Mouse (Mus musculus) forebrain, postnatal 0 days (tissue): ENCODE data around the gene Galnt15. TPM values are rescaled to one million over a fixed set of nuclear protein-coding genes. Genes with fewer than 3 reads are reported as not detected.
"Not testable (repeated sequence)": the region's sequence is repeated elsewhere in the genome, so short reads cannot be mapped to it uniquely, and the experiment has no call there.

Source experiments
- ATAC-seq: fragments of 200-750 bp; cut with Nextera tagmentation; 2 replicates; pipeline ENCODE4 v1.8.0; 2017; ENCODE audit warnings: mild to moderate bottlenecking, moderate library complexity
- DNase-seq: peaks from one replicate; pipeline ENCODE4 v3.0.0-alpha.2; 2015
- H3K27ac ChIP-seq: fragments of 300-500 bp; sonication (generic); 2 replicates; pipeline ENCODE4 v1.5.1; 2014; ENCODE audit warnings: low read depth, mild to moderate bottlenecking, antibody characterized with exemption, low read length, moderate library complexity, mixed read lengths
- H3K27me3 ChIP-seq: fragments of 300-500 bp; sonication (generic); 2 replicates; pipeline ENCODE4 v1.6.1; 2014; ENCODE audit warnings: mild to moderate bottlenecking, low read length, mixed read lengths; ENCODE audit not compliant: insufficient read depth
- H3K36me3 ChIP-seq: fragments of 300-500 bp; sonication (generic); 2 replicates; pipeline ENCODE4 v1.6.1; 2014; ENCODE audit warnings: mild to moderate bottlenecking, moderate library complexity; ENCODE audit not compliant: insufficient read depth
- H3K4me1 ChIP-seq: fragments of 300-500 bp; sonication (generic); 2 replicates; pipeline ENCODE4 v1.6.1; 2014; ENCODE audit warnings: antibody characterized with exemption; ENCODE audit not compliant: insufficient read depth
- H3K4me2 ChIP-seq: fragments of 300-500 bp; sonication (generic); 2 replicates; pipeline ENCODE4 v1.6.1; 2014; ENCODE audit warnings: low read depth, mild to moderate bottlenecking, moderate library complexity
- H3K4me3 ChIP-seq: fragments of 300-500 bp; sonication (generic); 2 replicates; pipeline ENCODE4 v1.5.1; 2014; ENCODE audit warnings: low read depth, low read length, mixed read lengths
- H3K9ac ChIP-seq: fragments of 300-500 bp; sonication (generic); 2 replicates; pipeline ENCODE4 v1.6.1; 2014; ENCODE audit warnings: mild to moderate bottlenecking
- H3K9me3 ChIP-seq: fragments of 300-500 bp; sonication (generic); 2 replicates; pipeline ENCODE4 v1.6.1; 2016; ENCODE audit warnings: low read length
- CTCF ChIP-seq: sonication (generic); IDR thresholded peaks from 2 replicates; pipeline ENCODE4 v1.5.1; 2016; ENCODE audit warnings: antibody characterized with exemption, control low read depth, low read depth
- WGBS: fragments of 180-500 bp; shearing (Covaris S2); extraction: QIAGEN DNeasy Blood & Tissue Kit; methylation state at CpG from one replicate; pipeline ENCODE4 v1.1.7; 2014; 5-methylcytosine and 5-hydroxymethylcytosine counted together
- polyA plus RNA-seq: library from polyadenylated mRNA; unstranded; fragments of >200 nt; fragmentation: Nextera tagmentation; extraction: Ambion mirVana; gene quantifications from 2 replicates; pipeline ENCODE4 v1.2.1, GENCODE M21; 2015
- total RNA-seq: library from RNA; depleted of rRNA; stranded (reverse); fragments of >200 nt; gene quantifications from 2 replicates; pipeline ENCODE4 v1.2.3, GENCODE M21; 2014

Gene Galnt15
- total and polyA plus RNA-seq, 2 experiments from 2014 or later = 0.54 to 1.8 TPM

DNA sequence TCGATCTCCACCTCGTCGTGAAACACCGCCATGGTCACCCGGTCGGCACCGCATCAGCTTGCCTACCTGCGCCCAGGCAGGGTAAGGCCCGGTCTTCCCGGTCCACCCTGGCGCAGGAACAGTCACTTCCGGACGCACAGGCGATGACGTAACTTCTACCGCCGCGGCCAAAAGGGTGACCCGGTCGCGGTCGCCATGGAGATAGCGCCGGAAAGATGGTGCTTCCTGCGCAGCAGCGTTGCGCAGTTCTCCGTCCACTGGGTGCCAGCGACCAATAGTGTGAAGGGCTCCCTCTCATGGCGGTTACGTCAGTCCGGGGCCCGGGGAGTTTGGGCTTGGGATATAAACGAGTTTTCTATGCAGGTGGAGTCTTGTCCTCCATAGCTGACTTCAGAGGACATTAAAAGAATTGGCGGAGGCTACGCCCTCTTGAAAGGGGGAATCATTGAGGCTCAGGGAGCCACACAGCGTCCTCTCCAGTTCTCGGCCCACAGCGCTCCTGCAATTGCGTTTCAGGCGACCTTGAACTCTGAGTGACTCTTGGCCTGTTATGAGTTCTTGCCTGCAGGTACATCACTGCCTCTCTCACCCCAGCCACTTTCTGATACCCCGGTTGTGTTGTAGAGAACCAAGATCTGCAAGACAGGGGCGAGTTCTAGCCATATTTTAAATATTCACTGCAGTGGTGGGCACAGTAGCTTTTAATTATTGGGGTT lies 56.9 kb downstream of the Galnt15 start, which contains the start of gene Dph3:
Gene Dph3, minus strand, starts transcription at position 244 of the 716 bp plus-strand sequence.
- H3K4me1 ChIP-seq = peaks cover 4% of the 10 kb centered on the region; the same call in 1 of the 2 replicates
- DNase-seq (peak; percentile 98), ATAC-seq (peak; percentile 95)
- peak within 1 kb of the TSS; percentile 78 for H3K4me3 ChIP-seq
- peak; percentile 71 for TF ChIP-seq CTCF
- H3K27me3 ChIP-seq = no peaks in the 10 kb centered on the region
- WGBS = under 1% methylated on average over 43 of the region's 43 CpGs
- H3K27ac ChIP-seq = peak within 1 kb of the TSS; percentile 88
- H3K9ac ChIP-seq = peak within 1 kb of the TSS; percentile 71
- H3K4me2 ChIP-seq = peak within 1 kb of the TSS; percentile 51
- H3K36me3 ChIP-seq = peaks cover 17% of the 10 kb centered on the region
- no peaks in the 10 kb centered on the region for H3K9me3 ChIP-seq

DNA sequence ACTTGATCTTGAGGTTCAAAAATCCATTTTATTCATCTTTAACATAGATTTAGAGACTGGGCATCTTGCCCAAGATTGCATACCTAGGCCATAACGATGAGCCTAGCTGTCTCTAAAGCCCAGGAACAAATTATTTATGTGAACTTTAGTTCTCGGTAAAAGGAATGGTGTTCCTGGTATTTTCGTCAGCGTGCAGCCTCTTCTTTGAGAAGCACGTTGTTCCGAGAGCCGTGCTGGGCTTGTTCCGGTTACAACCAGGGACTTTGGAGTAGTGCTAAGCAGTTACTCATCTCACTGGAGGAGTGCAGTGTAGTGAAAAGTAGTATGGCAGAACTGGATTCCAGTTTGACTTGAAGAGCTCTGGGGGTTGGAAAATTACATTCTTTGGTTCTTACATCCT lies 57.4 kb downstream of the Galnt15 start:
- Histone ChIP-seq H3K4me1 (peaks cover 4% of the 10 kb centered on the region; the same call in 1 of the 2 replicates), H3K27ac (peak overlapping the region; percentile 88), H3K4me2 (peak overlapping the region; percentile 51), H3K4me3 (peak overlapping the region; percentile 78), H3K27me3 (no peaks in the 10 kb centered on the region), H3K9ac (peak overlapping the region; percentile 71), H3K36me3 (peaks cover 12% of the 10 kb centered on the region), H3K9me3 (no peaks in the 10 kb centered on the region)
- DNase-seq (peak; percentile 24), ATAC-seq (no peak)
- WGBS = 19% methylated on average over 8 of the region's 8 CpGs
- TF ChIP-seq CTCF = no peak

DNA sequence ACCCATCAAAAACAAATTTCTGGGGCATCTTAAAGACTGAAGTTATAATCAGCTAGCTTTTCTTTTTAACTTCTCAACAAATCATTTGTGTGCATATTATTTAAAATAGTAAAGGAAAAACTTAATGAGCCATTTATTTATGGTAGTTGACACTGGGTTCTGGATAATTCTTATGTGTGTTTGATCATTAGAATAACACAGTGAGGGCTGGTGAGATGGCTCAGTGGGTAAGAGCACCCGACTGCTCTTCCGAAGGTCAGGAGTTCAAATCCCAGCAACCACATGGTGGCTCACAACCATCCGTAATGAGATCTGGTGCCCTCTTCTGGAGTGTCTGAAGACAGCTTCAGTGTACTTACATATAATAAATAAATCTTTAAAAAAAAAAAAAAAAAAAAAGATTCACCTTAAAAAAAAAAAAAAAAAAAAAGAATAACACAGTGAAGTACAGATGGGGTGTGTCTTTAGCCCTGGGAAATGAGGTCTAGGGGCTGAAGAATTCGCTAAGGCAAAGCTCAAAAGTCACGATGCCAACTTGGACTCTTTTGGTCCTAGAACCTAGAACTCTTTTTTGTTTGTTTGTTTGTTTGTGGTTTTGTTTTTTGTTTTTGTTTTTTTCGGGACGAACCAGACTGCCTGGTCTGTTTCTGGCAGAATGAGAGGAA lies 58.9 kb downstream of the Galnt15 start:
- not testable (repeated sequence) for H3K9me3 ChIP-seq, H3K36me3 ChIP-seq, H3K9ac ChIP-seq, H3K27ac ChIP-seq, ATAC-seq, H3K4me1 ChIP-seq, DNase-seq, H3K27me3 ChIP-seq, H3K4me3 ChIP-seq, H3K4me2 ChIP-seq
- WGBS = 90% methylated on average over 7 of the region's 7 CpGs

DNA sequence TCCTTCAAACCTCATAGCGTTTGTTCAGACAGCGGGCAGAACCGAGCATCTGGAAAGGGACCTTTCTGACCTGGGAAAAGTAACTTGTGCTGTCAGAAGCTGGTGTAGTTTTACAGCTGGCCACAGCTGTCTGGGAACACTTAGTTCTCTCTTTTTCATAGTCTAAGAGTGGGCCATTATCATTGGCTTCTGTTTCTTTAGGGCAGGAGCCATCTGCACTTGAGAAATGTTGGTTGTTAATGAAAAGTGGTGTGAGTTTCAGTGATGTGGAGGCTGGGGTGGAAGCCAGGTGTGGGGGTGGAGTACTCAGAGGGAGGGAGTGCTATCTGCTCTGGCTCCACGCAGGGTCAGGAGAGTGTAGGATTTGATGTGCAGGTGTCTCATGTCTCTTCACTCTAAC lies 62.3 kb downstream of the Galnt15 start:
- Histone ChIP-seq H3K9ac (no peak overlapping the region), H3K4me1 (no peaks in the 10 kb centered on the region), H3K27ac (no peak overlapping the region), H3K27me3 (no peaks in the 10 kb centered on the region), H3K4me3 (no peak overlapping the region), H3K36me3 (peaks cover 26% of the 10 kb centered on the region), H3K9me3 (no peaks in the 10 kb centered on the region), H3K4me2 (no peak overlapping the region)
- no peak for ATAC-seq
- WGBS = 90% methylated on average over 4 of the region's 4 CpGs
- no peak for TF ChIP-seq CTCF
- DNase-seq = no peak

DNA sequence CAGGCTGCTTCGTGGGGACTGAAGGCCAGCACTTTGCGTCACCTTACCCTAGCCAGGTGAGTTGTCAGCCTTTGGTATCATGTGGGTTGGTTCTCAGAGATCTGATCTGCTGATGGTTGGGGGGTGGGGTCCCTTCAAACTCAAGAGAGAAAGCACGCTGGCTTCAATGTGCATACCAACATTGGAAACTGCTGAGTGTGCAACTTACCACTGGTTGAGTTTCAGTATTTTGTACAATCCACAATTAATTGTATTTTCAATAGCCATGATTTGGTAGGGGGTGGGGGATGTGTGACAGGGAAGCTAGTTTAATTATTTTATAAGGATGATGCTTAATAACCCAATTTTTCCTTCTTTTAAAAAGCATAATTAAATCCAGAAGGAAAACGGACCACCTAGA lies 62.9 kb downstream of the Galnt15 start:
- H3K9me3 ChIP-seq = no peaks in the 10 kb centered on the region
- 92% methylated on average over 4 of the region's 4 CpGs for WGBS
- no peak for ATAC-seq
- no peaks in the 10 kb centered on the region for H3K4me1 ChIP-seq
- H3K27me3 ChIP-seq = no peaks in the 10 kb centered on the region
- peaks cover 30% of the 10 kb centered on the region for H3K36me3 ChIP-seq
- DNase-seq = no peak
- H3K4me3 ChIP-seq = no peak overlapping the region
- H3K9ac ChIP-seq = no peak overlapping the region
- H3K4me2 ChIP-seq = no peak overlapping the region
- H3K27ac ChIP-seq = no peak overlapping the region
- no peak for TF ChIP-seq CTCF

DNA sequence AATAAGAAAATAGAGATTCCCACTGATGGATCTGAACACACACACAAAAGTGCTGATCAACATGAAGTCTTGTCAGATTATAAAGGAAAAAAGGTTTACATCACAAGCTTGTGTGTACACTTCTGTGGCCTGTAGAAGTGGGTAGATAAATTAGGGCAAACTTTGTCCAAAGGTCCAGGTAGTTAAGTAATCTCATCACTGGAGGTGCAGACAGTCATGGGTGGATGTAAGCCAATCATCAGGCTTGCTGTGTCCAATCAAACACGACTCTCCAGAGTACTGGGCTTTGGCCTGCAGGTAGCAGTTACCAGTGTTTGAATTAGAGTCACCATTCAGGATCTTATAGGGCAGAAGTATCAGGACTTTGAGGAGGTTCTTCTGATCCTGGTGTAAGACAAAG lies 64.2 kb downstream of the Galnt15 start:
- TF ChIP-seq CTCF = no peak
- Histone ChIP-seq H3K9me3 (no peaks in the 10 kb centered on the region), H3K36me3 (peaks cover 42% of the 10 kb centered on the region), H3K4me1 (no peaks in the 10 kb centered on the region), H3K27me3 (no peaks in the 10 kb centered on the region), H3K9ac (no peak overlapping the region), H3K4me2 (no peak overlapping the region), H3K4me3 (no peak overlapping the region), H3K27ac (no peak overlapping the region)
- DNase-seq (no peak), ATAC-seq (no peak)
- WGBS = 78% methylated on average over 1 of the region's 1 CpGs

DNA sequence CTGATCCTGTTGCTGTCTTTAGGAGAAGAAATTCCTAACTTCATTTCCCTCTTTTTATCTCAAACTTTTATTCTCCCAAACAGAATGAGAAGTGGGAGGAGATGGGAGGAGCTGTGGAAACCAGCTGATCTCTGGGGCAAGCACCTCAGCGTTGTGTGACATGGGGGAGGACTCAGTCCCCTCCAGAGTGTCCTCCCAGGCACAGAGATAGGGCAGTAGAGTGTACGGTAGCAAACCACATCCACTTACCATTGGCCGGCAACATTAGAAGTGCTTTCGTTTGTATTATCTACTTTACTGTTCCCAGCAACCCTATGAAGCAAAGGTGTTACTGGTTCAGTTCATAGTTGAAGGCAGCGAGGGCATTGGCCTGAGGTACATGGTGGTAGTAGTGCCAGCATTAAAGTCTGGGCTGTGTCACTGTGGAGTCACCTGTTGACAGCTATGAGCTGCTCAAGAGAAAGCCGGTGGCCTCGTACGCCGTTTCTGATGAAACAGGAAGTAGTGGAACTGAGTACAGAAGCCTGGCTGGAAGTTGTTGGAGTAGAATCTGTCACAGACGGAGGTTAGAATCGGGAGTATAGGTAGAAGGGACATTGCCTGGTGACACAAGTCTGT lies 64.8 kb downstream of the Galnt15 start:
- DNase-seq (no peak), ATAC-seq (no peak)
- H3K27me3 ChIP-seq = no peaks in the 10 kb centered on the region
- H3K9me3 ChIP-seq = no peaks in the 10 kb centered on the region
- H3K4me3 ChIP-seq = no peak overlapping the region
- H3K9ac ChIP-seq = no peak overlapping the region
- TF ChIP-seq CTCF = no peak
- H3K36me3 ChIP-seq = peaks cover 48% of the 10 kb centered on the region
- H3K27ac ChIP-seq = no peak overlapping the region
- H3K4me2 ChIP-seq = no peak overlapping the region
- no peaks in the 10 kb centered on the region for H3K4me1 ChIP-seq
- WGBS = 94% methylated on average over 11 of the region's 11 CpGs
